Mouse (Mus musculus) lung, adult 2 months (tissue): ENCODE data around the gene Fkbp7.

Source experiments
- CTCF ChIP-seq: fragments of 200-500 bp; IDR thresholded peaks from 2 replicates; pipeline ENCODE4 v1.5.1; 2011; ENCODE audit warnings: mild to moderate bottlenecking, low read length, control low read depth; ENCODE audit not compliant: insufficient read depth
- POLR2A ChIP-seq: fragments of 200-500 bp; IDR thresholded peaks from 2 replicates; pipeline ENCODE4 v1.6.1; 2011; ENCODE audit warnings: low read depth, mild to moderate bottlenecking, control low read depth, low read length, borderline replicate concordance; ENCODE audit errors: extremely low read depth

DNA sequence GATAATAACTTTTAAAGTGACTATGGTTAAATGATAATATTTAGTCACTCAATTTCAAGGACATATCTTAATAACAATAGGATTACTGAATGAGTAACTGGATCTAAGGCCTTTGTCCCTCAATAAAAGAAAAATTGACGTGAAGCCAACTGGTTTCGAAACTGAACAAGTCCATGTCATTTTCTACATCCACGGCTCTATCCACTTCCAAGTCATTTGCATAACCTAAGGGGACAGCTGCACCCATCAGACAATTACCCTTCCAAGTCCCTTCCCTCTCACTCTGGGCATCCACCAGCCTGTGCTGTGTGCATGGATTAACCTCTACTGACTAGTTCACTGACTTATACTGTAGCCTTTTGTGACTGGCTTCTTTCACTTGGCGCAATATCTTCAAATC lies 41.3 kb downstream of the Fkbp7 start:
- TF ChIP-seq CTCF (no peak), POLR2A (no peak)
